Mouse (Mus musculus) ES-E14 (cell line): ENCODE measurements at regions not wholly inside any gene's neighbourhood (a gene's known extent, or its start where the extent isn't known, plus 50 kb on each side); places are given as distances from the start of the nearest gene placed in this dataset.

Experiments
- CHD2 ChIP-seq: IDR thresholded peaks from 2 replicates; pipeline ENCODE4 v1.6.1; 2014; ENCODE audit warnings: mild to moderate bottlenecking, low read depth, low read length, inconsistent platforms
- HCFC1 ChIP-seq: IDR thresholded peaks from 2 replicates; pipeline ENCODE4 v1.6.1; 2012; ENCODE audit warnings: low read length, inconsistent platforms, borderline replicate concordance; ENCODE audit not compliant: insufficient read depth
- MAFK ChIP-seq: IDR thresholded peaks from 2 replicates; pipeline ENCODE4 v1.6.1; 2014; ENCODE audit warnings: mild to moderate bottlenecking, low read depth, low read length, inconsistent platforms; ENCODE audit not compliant: insufficient read depth
- ZC3H11A ChIP-seq: IDR thresholded peaks from 2 replicates; pipeline ENCODE4 v1.6.1; 2012; ENCODE audit warnings: low read depth, mild to moderate bottlenecking, inconsistent platforms, low read length, borderline replicate concordance
- ZNF384 ChIP-seq: IDR thresholded peaks from 2 replicates; pipeline ENCODE4 v1.6.1; 2012; ENCODE audit warnings: low read depth, low read length, inconsistent platforms

GRCm38 (mm10) chr2:33980884-33981283 lies 93.1 kb upstream of the Mvb12b start:
- TF ChIP-seq ZC3H11A = no peak
- no peak for TF ChIP-seq ZNF384
- TF ChIP-seq CHD2 = no peak
- no peak for TF ChIP-seq HCFC1
- no peak for TF ChIP-seq MAFK
